ENCODE assay signal across 25 mouse cellular contexts in the genomic region with DNA sequence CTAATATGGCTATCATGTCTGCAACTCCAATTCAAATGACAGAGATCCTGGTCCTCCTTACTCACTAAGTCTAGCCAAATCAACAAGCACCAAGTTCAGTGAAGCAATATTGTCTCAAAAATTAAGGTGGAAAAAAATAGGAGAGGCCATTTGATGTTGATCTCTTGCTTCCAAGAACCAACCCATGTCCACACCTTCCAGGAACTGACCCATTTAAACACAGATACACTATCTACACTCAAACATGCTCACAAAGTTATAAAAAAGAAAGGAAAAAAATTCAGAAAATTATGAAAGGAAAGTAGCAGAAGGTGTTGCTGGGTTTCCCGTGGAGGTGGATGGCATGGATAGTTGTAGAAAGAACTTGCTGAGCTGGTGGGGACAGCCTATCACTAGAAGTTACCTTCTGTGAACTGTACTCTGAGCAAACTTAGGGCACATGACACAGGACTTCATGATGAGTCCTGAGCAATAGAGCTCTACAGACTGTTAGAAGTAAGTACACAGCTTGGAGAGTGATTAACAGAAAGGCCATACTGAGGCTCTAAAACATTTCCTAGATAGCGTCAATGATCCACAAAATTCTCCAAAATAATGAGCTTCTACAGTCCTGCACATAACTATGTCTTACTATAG.
DNase-seq lines count a peak whose midpoint lies in the region; ATAC-seq lines count a peak whose summit lies in the region.
"Had no signal": no experiment of that assay in that cellular context is flagged by ENCODE, and none has a peak within 500 bp of the region (broad histone marks: within the 10 kb centered on the region; RNA-seq: fewer than 3 reads in every experiment).

No protein-coding gene starts in this region.

- DNase-seq in heart, adult 11 months = peak; percentile 45
- DNase-seq in heart, adult 8-10 months (ENCODE audit: low spot score) = no peak
- DNase-seq in c-Kit-positive CD71-positive TER-119-positive erythroid progenitor cells, embryonic 14.5 days (ENCODE audit: low spot score) = peak; percentile 41
- no peak for DNase-seq in liver, embryonic 13.5 days
- no peak for DNase-seq in kidney, adult 11 months
- no peak for DNase-seq in adrenal gland, adult 18-20 months (ENCODE audit: low spot score in 2 of 2)
- DNase-seq: adrenal gland, adult 2 months; adrenal gland, postnatal 14 days; cerebellum, adult 18-20 months; cerebellum, adult 9-10 months; cerebellum, postnatal 14 days; gastrocnemius, postnatal 10 days; gastrocnemius, postnatal 36 days; heart, postnatal 10 days; heart, postnatal 36 days had no signal

- peaks cover 9% of the 10 kb centered on the region for H3K4me1 ChIP-seq in liver, embryonic 13.5 days (replicated peaks)
- H3K4me1 ChIP-seq in intestine, embryonic 15.5 days (replicated peaks) = no peaks in the 10 kb centered on the region
- H3K4me1 ChIP-seq: forebrain, embryonic 10.5 days; forebrain, embryonic 13.5 days; heart, embryonic 15.5 days; hindbrain, embryonic 10.5 days; hindbrain, embryonic 13.5 days had no signal

- H3K9ac ChIP-seq in liver, embryonic 13.5 days = no peak overlapping the region
- no peak overlapping the region for H3K9ac ChIP-seq in intestine, embryonic 15.5 days
- H3K9ac ChIP-seq: forebrain, embryonic 13.5 days; heart, embryonic 12.5 days; heart, embryonic 15.5 days; hindbrain, embryonic 13.5 days had no signal

- ATAC-seq in liver, embryonic 13.5 days (ENCODE audit: low read depth) = peak; percentile 81
- no peak for ATAC-seq in intestine, embryonic 15.5 days
- ATAC-seq: forebrain, embryonic 13.5 days; forebrain, embryonic 16.5 days; hindbrain, embryonic 16.5 days; Patski had no signal

- no peak overlapping the region for H3K4me2 ChIP-seq in liver, embryonic 13.5 days
- no peak overlapping the region for H3K4me2 ChIP-seq in intestine, embryonic 15.5 days (replicated peaks)
- H3K4me2 ChIP-seq: forebrain, embryonic 13.5 days; heart, embryonic 12.5 days; heart, embryonic 15.5 days; hindbrain, embryonic 13.5 days had no signal

- no peaks in the 10 kb centered on the region for H3K9me3 ChIP-seq in liver, embryonic 13.5 days (replicated peaks)
- H3K9me3 ChIP-seq in intestine, embryonic 15.5 days = no peaks in the 10 kb centered on the region
- H3K9me3 ChIP-seq: forebrain, embryonic 13.5 days; heart, embryonic 12.5 days; heart, embryonic 15.5 days had no signal

- H3K36me3 ChIP-seq in liver, embryonic 13.5 days = no peaks in the 10 kb centered on the region
- H3K36me3 ChIP-seq in intestine, embryonic 15.5 days = no peaks in the 10 kb centered on the region
- H3K36me3 ChIP-seq: forebrain, embryonic 10.5 days; heart, embryonic 12.5 days; heart, embryonic 15.5 days had no signal

- H3K27ac ChIP-seq in liver, embryonic 13.5 days = peak overlapping the region; percentile 53; the same call in 1 of the 2 replicates
- no peak overlapping the region for H3K27ac ChIP-seq in intestine, embryonic 15.5 days
- H3K27ac ChIP-seq: forebrain, embryonic 10.5 days; forebrain, embryonic 13.5 days; heart, embryonic 15.5 days; hindbrain, embryonic 10.5 days; hindbrain, embryonic 13.5 days had no signal

- no peaks in the 10 kb centered on the region for H3K27me3 ChIP-seq in liver, embryonic 13.5 days
- no peaks in the 10 kb centered on the region for H3K27me3 ChIP-seq in intestine, embryonic 15.5 days (replicated peaks)
- H3K27me3 ChIP-seq: forebrain, embryonic 13.5 days; heart, embryonic 12.5 days; heart, embryonic 15.5 days; hindbrain, embryonic 13.5 days; Patski had no signal

- no peak overlapping the region for H3K4me3 ChIP-seq in liver, embryonic 13.5 days (replicated peaks)
- no peak overlapping the region for H3K4me3 ChIP-seq in intestine, embryonic 15.5 days (replicated peaks)
- H3K4me3 ChIP-seq: forebrain, embryonic 10.5 days; forebrain, embryonic 13.5 days; heart, embryonic 12.5 days; heart, embryonic 15.5 days; hindbrain, embryonic 10.5 days; hindbrain, embryonic 13.5 days had no signal

- WGBS in liver, embryonic 13.5 days (ENCODE audit: insufficient replicate concordance) = 63% methylated on average over 2 of the region's 2 CpGs
- WGBS in intestine, embryonic 15.5 days = 97% methylated on average over 2 of the region's 2 CpGs

Comparison
In these comparisons a context has a peak if more than half of its experiments do, and no peak if none do; other contexts are left out.
1. DNase-seq: peak in heart, adult 11 months (single experiment) and c-Kit-positive CD71-positive TER-119-positive erythroid progenitor cells, embryonic 14.5 days (single experiment); none in heart, adult 8-10 months (single experiment), liver, embryonic 13.5 days (single experiment), kidney, adult 11 months (single experiment) and adrenal gland, adult 18-20 months (0 of 2).